Mouse (Mus musculus): ENCODE results near the gene Shmt2. TPM values are rescaled to one million over a fixed set of nuclear protein-coding genes. Genes with fewer than 3 reads are reported as not detected.

Shmt2 gene
- total RNA-seq (2021), result 10 to 100 TPM; 27.5 to 32.9 TPM
- long read RNA-seq, experiment 1, transcript Shmt2-206 (12 exons, 2,238 nt), result minor isoform, 6 of 30 reads
- long read RNA-seq, experiment 1, transcript Shmt2-201 (12 exons, 2,289 nt), result major isoform, 20 of 30 reads
- long read RNA-seq, experiment 1, partial matches to known transcripts, result 2 of 30 reads
- long read RNA-seq, experiment 1, other reads (novel, unspliced or antisense), result 2 of 30 reads
- long read RNA-seq, experiment 2, transcript Shmt2-206 (12 exons, 2,238 nt), result minor isoform, 5 of 39 reads
- long read RNA-seq, experiment 2, transcript Shmt2-201 (12 exons, 2,289 nt), result major isoform, 18 of 39 reads
- long read RNA-seq, experiment 2, partial matches to known transcripts, result 2 of 39 reads
- long read RNA-seq, experiment 2, other reads (novel, unspliced or antisense), result 14 of 39 reads

GRCm38 (mm10) chr10:127522088-127522581 is at the start of gene Shmt2:
Shmt2 (minus strand) TSS chr10:127522444.
- intact Hi-C loops (cut with DNase I), result no loop called here
- peak; percentile 89 to 91 for DNase-seq (ENCODE audit: low spot score in 2 of 2)

- intact Hi-C loops (cut with DNase I), result no loop called here
- no peak for DNase-seq (ENCODE audit: low spot score in 2 of 2)
Observed at GRCm38 (mm10) chr10:127570937-127571641, 48.8 kb upstream of the Shmt2 start.

- intact Hi-C loops (cut with DNase I), result no loop called here
- no peak for DNase-seq (ENCODE audit: low spot score in 2 of 2)
Observed at GRCm38 (mm10) chr10:127570384-127570783, 48.1 kb upstream of the Shmt2 start.

- peak; percentile 82 to 85 for DNase-seq (ENCODE audit: low spot score in 2 of 2)
- intact Hi-C loops (cut with DNase I), result no loop called here
Observed at GRCm38 (mm10) chr10:127569450-127569849, 47.2 kb upstream of the Shmt2 start.

GRCm38 (mm10) chr10:127566553-127567326 is 44.5 kb upstream of the Shmt2 start:
- intact Hi-C loops (cut with DNase I), result no loop called here
- no peak for DNase-seq (ENCODE audit: low spot score in 2 of 2)

GRCm38 (mm10) chr10:127564301-127564700 is 42.1 kb upstream of the Shmt2 start:
- peak in 1 of 2 experiments; percentile 67 for DNase-seq (ENCODE audit: low spot score in 2 of 2)
- intact Hi-C loops (cut with DNase I), result no loop called here

- intact Hi-C loops (cut with DNase I), result no loop called here
- no peak for DNase-seq (ENCODE audit: low spot score in 2 of 2)
Observed at GRCm38 (mm10) chr10:127563840-127564239, 41.6 kb upstream of the Shmt2 start.

- DNase-seq (ENCODE audit: low spot score in 2 of 2), result no peak
- intact Hi-C loops (cut with DNase I), result no loop called here
Observed at GRCm38 (mm10) chr10:127561145-127561544, 38.9 kb upstream of the Shmt2 start.

- intact Hi-C loops (cut with DNase I), result no loop called here
- no peak for DNase-seq (ENCODE audit: low spot score in 2 of 2)
Observed at GRCm38 (mm10) chr10:127557397-127557796, 35.2 kb upstream of the Shmt2 start.

GRCm38 (mm10) chr10:127555703-127556102 is 33.5 kb upstream of the Shmt2 start:
- no peak for DNase-seq (ENCODE audit: low spot score in 2 of 2)
- intact Hi-C loops (cut with DNase I), result no loop called here

GRCm38 (mm10) chr10:127549892-127550291 is 27.6 kb upstream of the Shmt2 start:
- no peak for DNase-seq (ENCODE audit: low spot score in 2 of 2)
- intact Hi-C loops (cut with DNase I), result no loop called here

- intact Hi-C loops (cut with DNase I), result no loop called here
- DNase-seq (ENCODE audit: low spot score in 2 of 2), result no peak
Observed at GRCm38 (mm10) chr10:127548236-127548635, 26.0 kb upstream of the Shmt2 start.

GRCm38 (mm10) chr10:127546505-127546904 is 24.3 kb upstream of the Shmt2 start:
- intact Hi-C loops (cut with DNase I), result no loop called here
- no peak for DNase-seq (ENCODE audit: low spot score in 2 of 2)

- intact Hi-C loops (cut with DNase I), result no loop called here
- no peak for DNase-seq (ENCODE audit: low spot score in 2 of 2)
Observed at GRCm38 (mm10) chr10:127544375-127544774, 22.1 kb upstream of the Shmt2 start.

- intact Hi-C loops (cut with DNase I), result no loop called here
- DNase-seq (ENCODE audit: low spot score in 2 of 2), result no peak
Observed at GRCm38 (mm10) chr10:127543916-127544315, 21.7 kb upstream of the Shmt2 start.

GRCm38 (mm10) chr10:127542720-127543119 is 20.5 kb upstream of the Shmt2 start:
- intact Hi-C loops (cut with DNase I), result no loop called here
- DNase-seq (ENCODE audit: low spot score in 2 of 2), result no peak

GRCm38 (mm10) chr10:127542084-127542483 is 19.8 kb upstream of the Shmt2 start:
- no peak for DNase-seq (ENCODE audit: low spot score in 2 of 2)
- intact Hi-C loops (cut with DNase I), result no loop called here

GRCm38 (mm10) chr10:127541510-127541909 is 19.3 kb upstream of the Shmt2 start:
- intact Hi-C loops (cut with DNase I), result no loop called here
- no peak for DNase-seq (ENCODE audit: low spot score in 2 of 2)

- intact Hi-C loops (cut with DNase I), result loop anchor here (5.0 kb wide), 2 partner anchors 36 to 201 kb away; partner anchors contain the start of gene Stac3
- DNase-seq (ENCODE audit: low spot score in 2 of 2), result peak; percentile 90 to 92
Observed at GRCm38 (mm10) chr10:127537854-127538583, 15.8 kb upstream of the Shmt2 start.

All from left cerebral cortex, postnatal 14 days (tissue).